Mouse (Mus musculus) liver, embryonic 14.5 days (tissue): ENCODE measurements around the gene U2surp.

Experiments
- CTCF ChIP-seq: IDR thresholded peaks from 2 replicates; pipeline ENCODE4 v1.5.1; 2016; ENCODE audit warnings: antibody characterized with exemption, low read depth, control low read depth
- EP300 ChIP-seq: IDR thresholded peaks from 2 replicates; pipeline ENCODE4 v1.6.1; 2016; ENCODE audit warnings: antibody characterized with exemption, low read depth

DNA sequence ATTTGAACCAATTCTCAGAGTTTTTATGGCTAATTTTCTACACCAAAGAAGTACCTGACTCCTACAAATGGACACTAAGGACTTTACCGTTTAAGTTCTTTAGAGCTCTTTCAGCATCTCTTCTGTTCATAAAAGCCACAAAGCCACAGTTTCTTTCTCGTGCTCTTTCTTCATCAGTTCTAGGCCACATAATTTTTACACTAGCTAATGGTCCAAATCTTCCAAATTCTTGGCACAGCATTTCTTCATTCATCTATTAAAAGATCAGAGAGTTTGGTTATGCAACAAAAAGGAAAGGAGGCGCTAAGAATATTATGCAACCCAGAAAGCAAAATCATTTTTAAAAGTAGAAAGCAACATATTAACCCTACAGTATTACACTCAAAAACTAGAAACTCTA lies 21.8 kb downstream of the U2surp start:
- no peak for TF ChIP-seq CTCF
- TF ChIP-seq EP300: no peak
